Mouse (Mus musculus): ENCODE measurements at regions not wholly inside any gene's neighbourhood (a gene's known extent, or its start where the extent isn't known, plus 50 kb on each side); places are given as distances from the start of the nearest gene placed in this dataset.

GRCm38 (mm10) chr10:37540703-37541102 lies 402.0 kb upstream of the Marcks start:
- no peak overlapping the region for H3K4me3 ChIP-seq
- H3K36me3 ChIP-seq: no peaks in the 10 kb centered on the region
- ATAC-seq (ENCODE audit: low FRiP score, low read depth): no peak
- no peak overlapping the region for H3K27ac ChIP-seq (replicated peaks)
- no peaks in the 10 kb centered on the region for H3K9me3 ChIP-seq
- no peaks in the 10 kb centered on the region for H3K27me3 ChIP-seq
- no peaks in the 10 kb centered on the region for H3K4me1 ChIP-seq
- WGBS: 81% methylated on average over 1 of the region's 1 CpGs
- no peak overlapping the region for H3K4me2 ChIP-seq (replicated peaks)
- H3K9ac ChIP-seq (replicated peaks): no peak overlapping the region

GRCm38 (mm10) chr10:37505966-37506615 lies 367.4 kb upstream of the Marcks start:
- no peaks in the 10 kb centered on the region for H3K4me1 ChIP-seq
- WGBS: 64% methylated on average over 3 of the region's 3 CpGs
- no peaks in the 10 kb centered on the region for H3K36me3 ChIP-seq
- H3K27ac ChIP-seq (replicated peaks): no peak overlapping the region
- ATAC-seq (ENCODE audit: low FRiP score, low read depth): no peak
- no peaks in the 10 kb centered on the region for H3K9me3 ChIP-seq
- H3K9ac ChIP-seq (replicated peaks): no peak overlapping the region
- no peak overlapping the region for H3K4me2 ChIP-seq (replicated peaks)
- H3K27me3 ChIP-seq: no peaks in the 10 kb centered on the region
- H3K4me3 ChIP-seq: no peak overlapping the region

GRCm38 (mm10) chr10:37504468-37504867 lies 365.7 kb upstream of the Marcks start:
- no peaks in the 10 kb centered on the region for H3K27me3 ChIP-seq
- H3K4me2 ChIP-seq (replicated peaks): no peak overlapping the region
- H3K4me1 ChIP-seq: no peaks in the 10 kb centered on the region
- no peak for ATAC-seq (ENCODE audit: low FRiP score, low read depth)
- no peaks in the 10 kb centered on the region for H3K9me3 ChIP-seq
- H3K9ac ChIP-seq (replicated peaks): no peak overlapping the region
- H3K4me3 ChIP-seq: no peak overlapping the region
- no peaks in the 10 kb centered on the region for H3K36me3 ChIP-seq
- 84% methylated on average over 2 of the region's 2 CpGs for WGBS
- H3K27ac ChIP-seq (replicated peaks): no peak overlapping the region

GRCm38 (mm10) chr10:37502505-37502904 lies 363.8 kb upstream of the Marcks start:
- no peak for ATAC-seq (ENCODE audit: low FRiP score, low read depth)
- H3K4me2 ChIP-seq (replicated peaks): no peak overlapping the region
- no peak overlapping the region for H3K4me3 ChIP-seq
- H3K36me3 ChIP-seq: no peaks in the 10 kb centered on the region
- no peaks in the 10 kb centered on the region for H3K27me3 ChIP-seq
- no peaks in the 10 kb centered on the region for H3K4me1 ChIP-seq
- no peaks in the 10 kb centered on the region for H3K9me3 ChIP-seq
- H3K9ac ChIP-seq (replicated peaks): no peak overlapping the region
- H3K27ac ChIP-seq (replicated peaks): no peak overlapping the region

- no peak overlapping the region for H3K27ac ChIP-seq (replicated peaks)
- no peaks in the 10 kb centered on the region for H3K27me3 ChIP-seq
- H3K4me2 ChIP-seq (replicated peaks): no peak overlapping the region
- ATAC-seq (ENCODE audit: low FRiP score, low read depth): no peak
- no peak overlapping the region for H3K9ac ChIP-seq (replicated peaks)
- no peaks in the 10 kb centered on the region for H3K9me3 ChIP-seq
- no peak overlapping the region for H3K4me3 ChIP-seq
- H3K36me3 ChIP-seq: no peaks in the 10 kb centered on the region
- H3K4me1 ChIP-seq: no peaks in the 10 kb centered on the region
- WGBS: 95% methylated on average over 2 of the region's 2 CpGs
Observed at GRCm38 (mm10) chr10:37501043-37501442, 362.3 kb upstream of the Marcks start.

DNA sequence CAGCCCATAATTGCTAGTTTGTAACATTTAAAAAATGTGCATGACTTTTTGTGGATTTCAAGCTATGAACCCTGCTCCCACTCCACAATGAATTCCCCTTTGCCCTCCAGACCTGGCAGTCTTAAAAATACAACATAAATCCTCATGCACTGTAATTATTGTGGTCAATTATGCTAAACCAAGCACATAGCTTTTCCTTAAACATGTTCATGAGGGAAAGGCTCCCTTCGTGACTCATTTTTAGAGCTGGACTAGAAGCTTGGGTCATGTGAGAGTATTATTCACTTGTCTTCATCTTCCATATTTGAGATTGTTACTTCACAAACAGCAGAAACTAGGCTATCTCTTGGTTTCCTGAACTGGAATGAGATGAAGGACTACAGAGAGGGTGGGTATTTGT lies 356.7 kb upstream of the Marcks start:
- Histone ChIP-seq H3K27me3 (no peaks in the 10 kb centered on the region), H3K36me3 (no peaks in the 10 kb centered on the region), H3K27ac (replicated peaks) (no peak overlapping the region), H3K4me3 (no peak overlapping the region), H3K4me2 (replicated peaks) (no peak overlapping the region), H3K9me3 (no peaks in the 10 kb centered on the region), H3K4me1 (peaks cover 4% of the 10 kb centered on the region; the same call in 1 of the 2 replicates), H3K9ac (replicated peaks) (no peak overlapping the region)
- no peak for ATAC-seq (ENCODE audit: low FRiP score, low read depth)
- WGBS: 93% methylated on average over 1 of the region's 1 CpGs

DNA sequence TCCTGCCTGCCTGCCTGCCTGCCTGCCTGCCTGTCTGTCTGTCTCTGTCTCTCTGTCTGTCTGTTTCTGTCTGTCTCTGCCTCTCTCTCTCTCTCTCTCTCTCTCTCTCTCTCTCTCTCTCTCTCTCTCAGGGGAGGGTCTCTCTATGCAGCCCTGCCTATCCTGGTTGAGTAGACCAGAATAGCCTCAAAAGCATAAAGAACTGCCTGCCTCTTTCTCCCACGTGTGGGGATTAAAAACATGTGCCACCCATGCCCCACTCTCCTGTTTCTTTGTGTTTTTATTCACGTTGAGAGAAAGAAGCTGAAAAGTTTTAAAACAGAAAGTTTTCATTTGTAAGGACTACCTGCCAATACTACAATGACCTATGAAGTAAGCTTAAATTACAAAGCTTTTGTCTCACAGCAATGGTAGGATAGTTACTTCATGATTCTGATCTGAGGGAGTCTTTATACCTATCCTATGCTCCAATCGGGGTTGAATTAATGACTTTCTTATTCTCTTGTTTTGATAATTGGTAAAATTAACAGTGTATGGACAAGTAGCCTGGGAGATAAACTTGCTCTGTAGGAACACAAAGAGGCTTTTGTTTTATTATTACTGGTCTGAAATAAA lies 355.9 kb upstream of the Marcks start:
- H3K27ac ChIP-seq (replicated peaks): no peak overlapping the region
- no peaks in the 10 kb centered on the region for H3K27me3 ChIP-seq
- no peak overlapping the region for H3K4me2 ChIP-seq (replicated peaks)
- no peak for ATAC-seq (ENCODE audit: low FRiP score, low read depth)
- H3K4me1 ChIP-seq: peaks cover 4% of the 10 kb centered on the region; the same call in 1 of the 2 replicates
- H3K9ac ChIP-seq (replicated peaks): no peak overlapping the region
- no peak overlapping the region for H3K4me3 ChIP-seq
- no peaks in the 10 kb centered on the region for H3K36me3 ChIP-seq
- WGBS: 27% methylated on average over 3 of the region's 3 CpGs
- H3K9me3 ChIP-seq: no peaks in the 10 kb centered on the region

- Histone ChIP-seq H3K9me3 (no peaks in the 10 kb centered on the region), H3K4me1 (peaks cover 4% of the 10 kb centered on the region; the same call in 1 of the 2 replicates), H3K4me2 (replicated peaks) (no peak overlapping the region), H3K27me3 (no peaks in the 10 kb centered on the region), H3K27ac (replicated peaks) (no peak overlapping the region), H3K4me3 (no peak overlapping the region), H3K9ac (replicated peaks) (no peak overlapping the region), H3K36me3 (no peaks in the 10 kb centered on the region)
- ATAC-seq (ENCODE audit: low FRiP score, low read depth): no peak
- 44% methylated on average over 2 of the region's 2 CpGs for WGBS
Observed at GRCm38 (mm10) chr10:37494098-37494497, 355.4 kb upstream of the Marcks start.

DNA sequence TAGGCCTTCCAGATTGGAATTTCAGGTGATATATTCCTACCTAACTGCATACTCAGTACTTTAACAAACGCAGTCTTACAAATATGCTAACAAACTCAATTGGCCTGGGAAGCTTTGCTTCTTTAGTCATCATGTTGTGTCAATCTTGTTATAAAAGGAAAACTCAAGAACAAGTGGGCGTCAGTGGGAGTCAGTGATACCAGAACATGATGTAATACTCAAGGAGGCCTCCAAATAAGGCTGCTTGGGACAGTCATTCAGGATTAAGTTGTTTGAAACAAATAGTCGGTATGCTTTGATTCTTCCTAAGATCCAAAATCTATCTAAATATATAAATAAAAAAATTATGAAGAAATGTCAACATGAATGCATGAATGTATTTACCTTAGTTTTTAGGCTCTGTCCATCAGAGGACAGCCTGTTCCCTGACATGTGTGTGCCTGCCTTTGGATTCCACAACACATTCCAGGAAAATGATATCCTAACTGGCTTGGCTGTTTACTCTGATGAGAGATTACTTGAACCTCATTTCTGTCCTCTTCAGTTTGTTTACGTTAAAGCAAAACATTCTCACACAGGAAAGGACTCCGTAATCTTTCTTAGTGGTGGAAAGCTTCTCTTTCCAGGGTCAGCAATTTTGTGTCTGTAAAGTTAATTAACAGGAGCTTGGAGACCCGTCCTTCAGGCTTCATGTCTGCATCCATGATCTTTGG lies 345.7 kb upstream of the Marcks start:
- WGBS: 84% methylated on average over 6 of the region's 6 CpGs
- Histone ChIP-seq H3K9me3 (no peaks in the 10 kb centered on the region), H3K4me1 (no peaks in the 10 kb centered on the region), H3K36me3 (no peaks in the 10 kb centered on the region), H3K4me2 (replicated peaks) (no peak overlapping the region), H3K27me3 (no peaks in the 10 kb centered on the region), H3K9ac (replicated peaks) (no peak overlapping the region), H3K27ac (replicated peaks) (no peak overlapping the region), H3K4me3 (no peak overlapping the region)
- no peak for ATAC-seq (ENCODE audit: low FRiP score, low read depth)

- Histone ChIP-seq H3K27me3 (no peaks in the 10 kb centered on the region), H3K4me1 (no peaks in the 10 kb centered on the region), H3K9ac (replicated peaks) (no peak overlapping the region), H3K9me3 (no peaks in the 10 kb centered on the region), H3K4me3 (no peak overlapping the region), H3K36me3 (no peaks in the 10 kb centered on the region), H3K4me2 (replicated peaks) (no peak overlapping the region), H3K27ac (replicated peaks) (no peak overlapping the region)
- no peak for ATAC-seq (ENCODE audit: low FRiP score, low read depth)
- WGBS: 44% methylated on average over 4 of the region's 4 CpGs
Observed at GRCm38 (mm10) chr10:37483521-37483920, 344.8 kb upstream of the Marcks start.

- Histone ChIP-seq H3K9ac (replicated peaks) (no peak overlapping the region), H3K4me3 (no peak overlapping the region), H3K27me3 (no peaks in the 10 kb centered on the region), H3K36me3 (no peaks in the 10 kb centered on the region), H3K9me3 (no peaks in the 10 kb centered on the region), H3K4me1 (no peaks in the 10 kb centered on the region), H3K4me2 (replicated peaks) (no peak overlapping the region), H3K27ac (replicated peaks) (no peak overlapping the region)
- no peak for ATAC-seq (ENCODE audit: low FRiP score, low read depth)
- WGBS: 86% methylated on average over 1 of the region's 1 CpGs
Observed at GRCm38 (mm10) chr10:37481879-37482278, 343.2 kb upstream of the Marcks start.

DNA sequence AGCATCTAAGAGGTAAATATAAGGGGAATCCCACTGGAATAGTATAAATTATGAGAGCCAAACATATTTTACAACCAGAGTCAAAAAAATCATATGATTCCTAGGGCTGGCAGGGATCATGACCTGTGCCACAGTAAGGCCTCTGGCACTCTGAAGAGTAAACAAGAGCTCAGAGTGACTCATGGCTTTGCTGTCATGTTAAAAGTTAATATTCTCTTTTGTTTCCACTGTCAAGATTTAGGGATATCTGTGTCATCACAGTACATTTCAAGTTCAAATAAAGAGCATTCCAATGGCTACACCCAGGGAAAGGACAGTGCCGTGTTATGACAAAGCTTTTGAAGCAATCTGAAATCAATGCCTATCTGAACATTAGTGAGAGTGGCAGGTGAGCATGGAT lies 341.6 kb upstream of the Marcks start:
- Histone ChIP-seq H3K9me3 (no peaks in the 10 kb centered on the region), H3K27ac (replicated peaks) (no peak overlapping the region), H3K4me1 (no peaks in the 10 kb centered on the region), H3K4me3 (no peak overlapping the region), H3K36me3 (no peaks in the 10 kb centered on the region), H3K27me3 (no peaks in the 10 kb centered on the region), H3K4me2 (replicated peaks) (no peak overlapping the region), H3K9ac (replicated peaks) (no peak overlapping the region)
- 90% methylated on average over 1 of the region's 1 CpGs for WGBS
- ATAC-seq (ENCODE audit: low FRiP score, low read depth): no peak

Data from midbrain, embryonic 12.5 days (tissue).